Mouse (Mus musculus) midbrain, embryonic 13.5 days (tissue): Measurements from ENCODE around the gene Sema3a. TPM values are rescaled to one million over a fixed set of nuclear protein-coding genes. Genes with fewer than 3 reads are reported as not detected.
"Not testable (repeated sequence)": the region's sequence is repeated elsewhere in the genome, so short reads cannot be mapped to it uniquely, and the experiment has no call there.

Experiments
- ATAC-seq: fragments of 200-750 bp; cut with Nextera tagmentation; 2 replicates; pipeline ENCODE4 v1.8.0; 2017; ENCODE audit warnings: mild to moderate bottlenecking, moderate TSS enrichment, moderate library complexity
- H3K27ac ChIP-seq: fragments of 300-500 bp; sonication (generic); 2 replicates; pipeline ENCODE4 v1.5.1; 2015; ENCODE audit warnings: inconsistent platforms, mild to moderate bottlenecking, moderate library complexity
- H3K27me3 ChIP-seq: fragments of 300-500 bp; sonication (generic); 2 replicates; pipeline ENCODE4 v1.6.1; 2015; ENCODE audit warnings: mild to moderate bottlenecking, inconsistent platforms
- H3K36me3 ChIP-seq: fragments of 300-500 bp; sonication (generic); 2 replicates; pipeline ENCODE4 v1.6.1; 2015; ENCODE audit warnings: mild to moderate bottlenecking, inconsistent platforms
- H3K4me1 ChIP-seq: fragments of 300-500 bp; sonication (generic); replicated peaks from 2 replicates; pipeline ENCODE4 v1.6.1; 2015; ENCODE audit warnings: inconsistent platforms
- H3K4me2 ChIP-seq: fragments of 300-500 bp; sonication (generic); replicated peaks from 2 replicates; pipeline ENCODE4 v1.6.1; 2015; ENCODE audit warnings: moderate library complexity, mild to moderate bottlenecking, inconsistent platforms
- H3K4me3 ChIP-seq: fragments of 300-500 bp; sonication (generic); replicated peaks from 2 replicates; pipeline ENCODE4 v1.5.1; 2015; ENCODE audit warnings: mild to moderate bottlenecking, inconsistent platforms
- H3K9ac ChIP-seq: fragments of 300-500 bp; sonication (generic); replicated peaks from 2 replicates; pipeline ENCODE4 v1.6.1; 2015; ENCODE audit warnings: mild to moderate bottlenecking, inconsistent platforms
- H3K9me3 ChIP-seq: fragments of 300-500 bp; sonication (generic); 2 replicates; pipeline ENCODE4 v1.6.1; 2016; ENCODE audit warnings: mild to moderate bottlenecking, inconsistent platforms
- WGBS: fragments of 180-500 bp; shearing (Covaris S2); methylation state at CpG from one replicate; pipeline ENCODE4 v1.1.7; 2015; 5-methylcytosine and 5-hydroxymethylcytosine counted together
- polyA plus RNA-seq: library from polyadenylated mRNA; unstranded; fragments of >200 nt; fragmentation: Nextera tagmentation; extraction: Ambion mirVana; gene quantifications from 2 replicates; pipeline ENCODE4 v1.2.1, GENCODE M21; 2015

Gene Sema3a
- polyA plus RNA-seq, 1 experiment from 2014 or later: 4.5 TPM

DNA sequence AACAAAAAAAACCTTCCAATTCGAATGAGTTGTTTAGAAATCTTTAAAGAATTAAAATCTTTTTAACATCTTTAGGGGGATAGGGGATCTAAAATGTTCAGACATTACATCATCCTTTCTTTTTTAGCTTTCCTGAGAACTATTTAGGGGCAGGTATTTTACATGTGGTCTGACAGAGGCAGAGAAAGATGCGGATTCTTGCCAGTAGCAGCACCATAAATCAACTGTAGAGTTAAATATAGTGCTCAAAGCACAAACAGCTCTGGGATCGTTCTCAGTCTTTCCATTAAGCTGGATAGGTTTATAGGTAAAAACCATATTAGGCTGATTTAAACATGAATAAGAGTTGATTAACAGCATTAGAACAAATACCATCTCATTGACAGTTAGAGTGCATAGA, 307.4 kb downstream of the Sema3a start:
- Histone ChIP-seq H3K4me2 (no peak overlapping the region), H3K9me3 (no peaks in the 10 kb centered on the region), H3K27ac (no peak overlapping the region), H3K9ac (no peak overlapping the region), H3K4me1 (no peaks in the 10 kb centered on the region), H3K36me3 (no peaks in the 10 kb centered on the region), H3K4me3 (no peak overlapping the region), H3K27me3 (no peaks in the 10 kb centered on the region)
- ATAC-seq: no peak
- 86% methylated on average over 3 of the region's 3 CpGs for WGBS

DNA sequence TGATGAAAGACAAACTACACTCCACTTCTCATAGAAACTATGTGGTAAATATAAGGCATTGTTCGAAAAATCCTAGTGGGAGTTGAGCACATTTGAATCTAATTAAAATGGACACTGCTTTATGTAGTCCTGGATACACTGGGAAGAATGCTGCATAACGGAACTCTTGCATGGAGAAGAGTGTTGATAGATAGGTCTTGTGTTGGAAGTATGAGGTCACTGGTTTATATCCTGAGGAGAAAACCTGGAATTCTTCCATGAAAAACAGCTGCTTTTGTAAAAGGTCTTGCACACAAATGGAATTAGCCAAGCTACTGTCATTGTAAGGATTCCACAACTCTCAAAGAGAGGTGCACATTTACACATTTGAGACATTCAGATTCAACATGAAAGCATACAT, 308.1 kb downstream of the Sema3a start:
- Histone ChIP-seq H3K4me3 (no peak overlapping the region), H3K4me1 (no peaks in the 10 kb centered on the region), H3K36me3 (no peaks in the 10 kb centered on the region), H3K9ac (no peak overlapping the region), H3K4me2 (no peak overlapping the region), H3K27ac (no peak overlapping the region), H3K27me3 (no peaks in the 10 kb centered on the region), H3K9me3 (no peaks in the 10 kb centered on the region)
- WGBS: 69% methylated on average over 2 of the region's 2 CpGs
- ATAC-seq: no peak

DNA sequence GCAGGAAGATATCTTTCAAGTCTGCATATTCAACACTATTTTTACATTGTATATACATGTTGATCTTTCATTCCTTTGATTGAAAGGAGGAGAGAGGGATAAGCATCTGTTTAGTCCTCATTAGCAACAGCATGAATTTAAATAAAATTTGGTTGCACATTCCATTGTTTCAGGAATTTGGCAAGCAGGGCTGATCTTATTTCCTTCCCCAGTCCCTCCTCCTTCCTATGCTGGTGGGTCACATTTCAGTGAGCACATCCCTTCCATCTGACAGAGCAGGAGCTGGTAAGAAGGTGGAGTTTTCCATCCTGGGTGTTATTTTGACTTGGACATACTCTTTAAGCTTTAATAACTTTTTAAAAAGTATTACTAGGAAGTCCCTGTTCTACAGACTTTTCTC, 315.9 kb downstream of the Sema3a start:
- Histone ChIP-seq H3K36me3 (no peaks in the 10 kb centered on the region), H3K27ac (no peak overlapping the region), H3K27me3 (no peaks in the 10 kb centered on the region), H3K9me3 (no peaks in the 10 kb centered on the region), H3K9ac (no peak overlapping the region), H3K4me2 (no peak overlapping the region), H3K4me3 (no peak overlapping the region), H3K4me1 (no peaks in the 10 kb centered on the region)
- no peak for ATAC-seq

DNA sequence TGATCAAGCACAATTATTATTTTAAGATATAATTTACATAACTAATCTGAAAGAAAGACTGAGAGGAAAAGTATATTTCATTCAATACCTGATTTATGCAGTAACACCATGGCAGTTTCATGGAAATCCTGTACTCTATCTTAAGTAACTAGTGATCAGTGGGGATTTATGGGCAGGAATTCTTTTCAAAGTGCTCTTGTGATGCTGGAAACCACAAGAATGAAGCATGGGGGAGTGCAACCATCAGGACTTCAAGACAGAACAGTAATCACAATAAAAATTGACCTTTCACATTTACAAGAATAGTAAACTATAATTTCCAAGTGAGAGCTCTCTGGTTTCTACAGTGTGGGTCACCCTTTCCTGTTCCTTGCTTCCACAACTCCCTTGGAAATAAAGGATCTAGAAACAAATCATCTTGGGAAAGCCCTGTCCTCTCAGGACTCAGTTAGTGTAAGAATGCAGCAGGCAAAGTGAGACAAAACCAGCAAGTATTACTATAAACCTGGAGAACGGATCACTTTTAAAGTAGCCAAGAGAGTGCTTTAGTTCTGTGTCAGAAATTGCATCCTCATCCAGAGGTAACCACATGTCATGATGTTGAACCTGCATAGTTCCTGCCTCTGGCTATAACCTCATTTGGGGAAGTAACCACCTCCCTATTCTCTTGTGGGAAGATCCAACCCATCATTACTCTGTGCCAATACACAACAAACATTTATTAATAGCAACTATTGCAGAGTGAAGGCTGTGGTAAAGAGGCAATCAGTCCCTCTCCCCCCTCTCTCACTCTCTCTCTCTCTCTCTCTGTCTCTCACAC, 335.2 kb downstream of the Sema3a start:
- H3K9me3 ChIP-seq: no peaks in the 10 kb centered on the region; the same call in 1 of the 2 replicates
- no peak overlapping the region for H3K4me3 ChIP-seq
- H3K4me1 ChIP-seq: no peaks in the 10 kb centered on the region
- ATAC-seq: no peak
- no peak overlapping the region for H3K27ac ChIP-seq
- no peaks in the 10 kb centered on the region for H3K27me3 ChIP-seq
- H3K4me2 ChIP-seq: no peak overlapping the region
- H3K36me3 ChIP-seq: no peaks in the 10 kb centered on the region
- WGBS: 84% methylated on average over 1 of the region's 1 CpGs
- no peak overlapping the region for H3K9ac ChIP-seq

DNA sequence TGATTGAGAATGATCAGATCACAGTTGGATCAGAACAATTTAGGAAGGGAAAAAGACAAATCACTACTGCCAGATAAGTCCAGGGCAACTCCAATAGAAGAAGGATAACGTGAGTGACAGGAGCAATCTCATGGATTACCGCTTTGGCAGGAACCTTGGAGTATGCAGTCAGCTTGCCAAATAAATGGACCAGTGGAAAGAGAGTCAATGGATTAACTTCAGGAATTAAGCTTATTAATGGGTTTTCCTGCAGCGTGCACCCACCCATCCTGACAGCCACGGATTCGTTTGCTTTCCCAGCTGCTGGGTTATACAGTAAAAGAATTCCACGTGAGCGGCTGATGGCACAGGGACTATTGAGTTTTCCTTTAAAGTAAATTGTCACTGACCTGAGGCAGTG, 343.6 kb downstream of the Sema3a start:
- ATAC-seq: 0 out of 2 replicates have a peak, but pooled peaks have one; percentile 43
- Histone ChIP-seq H3K4me2 (no peak overlapping the region), H3K4me1 (no peaks in the 10 kb centered on the region)

DNA sequence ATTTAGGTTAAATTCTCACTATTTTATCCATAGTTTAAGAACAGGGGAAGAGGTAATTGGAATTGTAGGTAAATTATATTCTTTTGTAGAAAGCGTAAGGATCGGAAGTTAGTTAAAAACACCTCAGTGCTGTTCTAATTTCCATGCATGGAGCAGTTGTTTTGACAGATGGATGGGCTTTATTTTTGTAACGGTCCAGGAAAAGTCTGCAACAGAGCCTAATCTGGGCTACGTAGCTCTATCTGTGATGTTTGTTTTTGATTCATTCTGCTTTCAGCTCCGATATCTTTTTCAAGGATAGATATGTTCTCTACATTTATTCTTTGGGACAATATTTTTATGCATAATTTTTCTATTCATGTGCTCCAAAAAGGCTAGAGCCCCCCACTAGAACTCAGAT, 344.2 kb downstream of the Sema3a start:
- Histone ChIP-seq H3K4me3 (no peak overlapping the region), H3K4me2 (no peak overlapping the region), H3K36me3 (no peaks in the 10 kb centered on the region), H3K9me3 (no peaks in the 10 kb centered on the region), H3K27me3 (no peaks in the 10 kb centered on the region), H3K4me1 (no peaks in the 10 kb centered on the region), H3K27ac (no peak overlapping the region), H3K9ac (no peak overlapping the region)
- WGBS: 80% methylated on average over 5 of the region's 5 CpGs
- ATAC-seq: no peak

More for the DNA sequence above, 343.6 kb downstream of the Sema3a start:
- no peak overlapping the region for H3K4me3 ChIP-seq
- no peak overlapping the region for H3K9ac ChIP-seq
- H3K9me3 ChIP-seq: no peaks in the 10 kb centered on the region
- no peak overlapping the region for H3K27ac ChIP-seq
- WGBS: 45% methylated on average over 7 of the region's 7 CpGs
- H3K27me3 ChIP-seq: no peaks in the 10 kb centered on the region
- no peaks in the 10 kb centered on the region for H3K36me3 ChIP-seq

DNA sequence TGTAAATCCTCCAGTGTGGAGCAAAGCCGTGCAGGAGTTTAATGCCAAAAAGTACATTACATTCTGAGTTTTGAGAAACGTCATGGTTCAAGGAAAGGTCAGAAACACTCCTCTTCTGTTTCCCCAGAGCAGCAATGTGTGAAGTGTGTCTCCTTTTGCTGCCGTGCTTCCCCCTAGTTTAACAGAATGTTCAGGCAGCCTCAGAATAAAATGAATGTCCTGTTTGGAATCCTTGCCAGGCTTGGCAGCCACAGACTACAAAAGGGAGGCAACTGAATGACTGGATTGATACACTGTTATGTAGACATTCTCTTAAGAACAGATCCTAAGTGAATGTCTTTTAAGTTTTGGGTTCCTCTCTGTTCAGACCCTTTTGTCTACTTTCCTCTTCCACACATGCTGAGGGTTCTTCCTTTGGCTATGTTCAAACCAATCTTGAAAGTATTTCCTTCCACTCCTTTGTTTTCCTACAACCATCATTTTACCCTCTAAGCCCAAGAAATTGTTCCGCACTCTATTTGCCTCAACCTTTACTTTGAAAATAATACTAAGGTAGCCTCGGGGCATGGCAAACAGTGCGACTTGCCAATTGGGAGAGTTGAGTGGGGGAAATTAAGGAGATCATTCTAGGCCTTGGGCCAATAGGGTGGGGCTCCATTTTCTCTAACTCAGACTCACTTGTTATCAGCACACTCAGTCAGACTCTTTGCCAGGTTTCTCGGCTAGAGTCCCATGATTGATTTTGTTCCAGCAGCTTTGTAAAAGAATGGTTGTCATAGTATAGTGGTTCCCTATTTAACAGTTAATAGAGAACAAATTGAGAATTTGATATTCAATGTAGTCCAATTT, 345.1 kb downstream of the Sema3a start:
- H3K4me1 ChIP-seq: no peaks in the 10 kb centered on the region
- WGBS: 71% methylated on average over 7 of the region's 7 CpGs
- H3K4me3 ChIP-seq: no peak overlapping the region
- H3K4me2 ChIP-seq: no peak overlapping the region
- H3K27me3 ChIP-seq: no peaks in the 10 kb centered on the region
- H3K9me3 ChIP-seq: no peaks in the 10 kb centered on the region
- no peak overlapping the region for H3K9ac ChIP-seq
- H3K27ac ChIP-seq: no peak overlapping the region
- no peaks in the 10 kb centered on the region for H3K36me3 ChIP-seq
- ATAC-seq: no peak

DNA sequence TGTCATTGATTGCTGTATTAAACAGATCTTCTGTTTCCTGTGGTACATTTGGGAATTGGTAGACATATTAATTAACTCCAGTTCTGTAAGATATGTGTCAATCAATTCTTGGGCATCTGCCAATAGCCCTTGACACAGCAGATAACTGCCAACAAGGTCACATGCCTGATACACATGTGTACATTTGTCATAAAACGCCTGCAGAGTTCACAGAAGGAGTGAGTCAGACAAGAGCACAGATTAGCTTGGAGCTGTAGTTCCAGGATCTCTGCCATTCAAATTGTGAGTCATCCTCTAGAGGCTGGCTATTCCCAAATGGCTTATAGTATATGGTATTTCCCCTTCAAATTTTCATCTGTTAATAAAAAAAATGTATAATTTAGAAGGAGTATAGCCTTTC, 352.4 kb downstream of the Sema3a start:
- no peaks in the 10 kb centered on the region for H3K36me3 ChIP-seq
- no peaks in the 10 kb centered on the region for H3K4me1 ChIP-seq
- no peak overlapping the region for H3K4me2 ChIP-seq
- no peaks in the 10 kb centered on the region for H3K27me3 ChIP-seq
- no peaks in the 10 kb centered on the region for H3K9me3 ChIP-seq
- H3K9ac ChIP-seq: no peak overlapping the region
- WGBS: 77% methylated on average over 1 of the region's 1 CpGs
- no peak for ATAC-seq
- H3K4me3 ChIP-seq: no peak overlapping the region
- no peak overlapping the region for H3K27ac ChIP-seq

DNA sequence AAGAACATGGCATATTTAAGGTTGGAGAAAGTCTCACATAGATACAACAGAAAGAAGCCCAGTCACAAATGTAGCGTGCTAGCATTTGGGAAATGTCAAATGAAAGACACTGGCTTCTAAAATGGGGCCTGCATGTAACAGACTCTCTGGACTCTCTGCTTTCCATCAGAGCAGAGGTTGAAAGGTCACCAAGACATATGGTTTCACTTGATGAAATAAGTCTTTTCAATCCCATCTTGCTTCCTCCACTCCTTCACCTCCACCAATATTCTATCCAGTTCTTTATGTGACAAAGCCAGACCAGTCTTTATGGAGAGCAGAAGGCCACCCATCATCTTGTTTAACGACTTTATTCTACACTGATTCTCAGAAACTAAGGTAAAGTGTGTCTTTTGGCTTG, 363.5 kb downstream of the Sema3a start:
- no peak overlapping the region for H3K9ac ChIP-seq
- no peaks in the 10 kb centered on the region for H3K27me3 ChIP-seq
- no peak overlapping the region for H3K27ac ChIP-seq
- no peaks in the 10 kb centered on the region for H3K9me3 ChIP-seq
- no peaks in the 10 kb centered on the region for H3K36me3 ChIP-seq
- H3K4me1 ChIP-seq: no peaks in the 10 kb centered on the region
- WGBS: 79% methylated on average over 2 of the region's 2 CpGs
- H3K4me2 ChIP-seq: no peak overlapping the region
- H3K4me3 ChIP-seq: no peak overlapping the region
- no peak for ATAC-seq

DNA sequence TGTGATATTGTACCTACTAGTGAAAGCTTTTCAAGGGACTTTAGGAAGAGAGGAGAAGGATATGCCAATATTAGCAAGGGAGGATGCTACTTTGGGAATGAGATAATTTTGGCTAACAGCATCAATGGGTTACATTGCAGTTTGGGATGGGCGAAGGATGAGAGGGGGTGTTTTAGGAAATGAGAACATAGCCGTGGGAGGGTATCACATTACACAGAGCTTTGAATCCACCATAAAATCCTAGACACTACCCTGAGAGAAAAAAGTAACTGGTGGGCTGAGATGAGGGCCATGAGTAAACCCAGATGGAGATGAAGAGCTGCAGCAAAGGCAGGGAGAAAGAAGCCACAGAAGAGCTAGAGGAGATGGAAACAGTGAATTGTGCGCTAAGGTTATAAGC, 370.8 kb downstream of the Sema3a start:
- not testable (repeated sequence) for H3K27me3 ChIP-seq

DNA sequence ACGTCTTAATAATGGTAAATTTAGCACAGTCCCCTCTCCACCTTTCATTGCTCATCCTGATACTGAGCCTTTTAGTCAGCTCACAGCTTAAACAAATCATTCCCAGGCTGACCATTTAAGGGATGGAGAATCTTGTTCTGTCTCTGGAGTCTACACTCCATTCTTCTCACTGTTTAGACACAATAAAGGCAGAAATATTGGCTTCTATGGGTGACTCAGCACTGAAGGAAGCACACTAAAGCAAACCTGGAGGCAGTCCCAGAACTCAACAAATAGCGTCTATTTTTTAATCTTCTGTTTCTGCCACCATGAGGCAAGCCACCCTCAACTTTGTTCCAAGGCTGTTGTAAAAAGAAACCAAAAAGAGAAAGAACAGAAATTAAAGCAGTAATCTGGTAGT, 374.6 kb downstream of the Sema3a start:
- H3K27ac ChIP-seq: no peak overlapping the region
- H3K9ac ChIP-seq: no peak overlapping the region
- H3K4me2 ChIP-seq: no peak overlapping the region
- H3K36me3 ChIP-seq: no peaks in the 10 kb centered on the region
- H3K4me1 ChIP-seq: no peaks in the 10 kb centered on the region
- H3K27me3 ChIP-seq: no peaks in the 10 kb centered on the region
- no peak for ATAC-seq
- H3K9me3 ChIP-seq: no peaks in the 10 kb centered on the region
- no peak overlapping the region for H3K4me3 ChIP-seq
- WGBS: 79% methylated on average over 2 of the region's 2 CpGs

More for the DNA sequence above, 370.8 kb downstream of the Sema3a start:
- not testable (repeated sequence) for H3K4me3 ChIP-seq, H3K36me3 ChIP-seq, H3K27ac ChIP-seq, H3K9ac ChIP-seq, H3K4me1 ChIP-seq, H3K9me3 ChIP-seq, ATAC-seq, H3K4me2 ChIP-seq
- 89% methylated on average over 3 of the region's 3 CpGs for WGBS

DNA sequence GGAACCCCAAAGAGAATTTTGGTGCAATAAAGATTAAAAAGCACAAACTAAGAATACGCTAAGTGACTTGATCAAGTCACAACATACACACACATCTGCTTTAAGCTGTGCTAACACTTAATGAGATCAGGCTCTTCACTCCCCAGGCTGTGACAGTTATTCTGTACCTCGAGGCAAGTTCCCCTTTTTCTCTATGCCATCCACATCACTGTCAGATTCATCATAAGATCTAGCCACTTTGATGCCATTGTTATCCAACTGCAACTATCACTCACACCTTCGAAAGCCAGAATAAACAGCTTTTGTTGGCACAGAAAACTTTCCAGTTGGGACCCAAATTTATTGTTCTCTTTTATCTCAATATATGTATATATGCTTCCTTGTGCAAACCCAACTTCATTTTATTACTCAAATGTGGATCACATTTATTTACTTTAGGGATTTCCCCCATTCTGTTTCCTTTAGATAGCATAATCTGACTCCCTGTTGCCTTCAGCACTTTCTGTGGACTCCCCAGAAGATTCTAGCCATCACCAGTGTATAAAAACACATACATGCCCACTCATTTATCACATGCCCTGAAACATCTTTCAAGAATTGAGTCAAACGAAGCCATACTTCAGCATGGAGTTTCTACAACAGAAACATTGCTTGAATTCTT, 380.8 kb downstream of the Sema3a start:
- H3K4me2 ChIP-seq: no peak overlapping the region
- no peaks in the 10 kb centered on the region for H3K4me1 ChIP-seq
- H3K36me3 ChIP-seq: no peaks in the 10 kb centered on the region
- H3K9ac ChIP-seq: no peak overlapping the region
- no peak overlapping the region for H3K27ac ChIP-seq
- H3K9me3 ChIP-seq: no peaks in the 10 kb centered on the region
- no peak for ATAC-seq
- no peak overlapping the region for H3K4me3 ChIP-seq
- 64% methylated on average over 4 of the region's 4 CpGs for WGBS
- peaks cover 12% of the 10 kb centered on the region; the same call in 1 of the 2 replicates for H3K27me3 ChIP-seq
